Mouse (Mus musculus): Measurements from ENCODE around the gene Spata31d1a. TPM values are rescaled to one million over a fixed set of nuclear protein-coding genes. Genes with fewer than 3 reads are reported as not detected.
A peak's percentile ranks its signal among the peaks of the same experiment; 100 is the strongest.

Spata31d1a gene
- polyA plus RNA-seq, 1 experiment from 2014 or later = 0.41 TPM

DNA sequence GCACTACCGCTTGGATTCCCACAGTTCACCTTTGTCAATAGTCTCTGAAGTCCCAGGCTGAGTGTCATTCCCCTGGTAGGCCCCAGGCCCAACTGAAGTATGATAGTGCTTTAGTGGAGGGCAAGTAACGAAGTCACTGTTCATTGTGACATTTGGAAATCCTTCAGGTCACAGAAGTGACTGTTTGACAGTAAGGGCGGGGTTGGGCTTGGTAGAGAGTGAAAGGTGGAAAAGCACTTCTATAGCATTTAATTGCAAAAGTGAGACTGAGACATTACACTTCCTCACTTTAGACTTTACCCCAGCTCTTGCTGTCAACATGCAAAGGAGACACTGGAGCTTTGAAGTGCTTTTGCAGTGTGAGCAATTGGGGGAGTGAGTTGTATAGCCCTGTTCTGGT, 16.1 kb downstream of the Spata31d1a start, which contains the start of gene 4921517D22Rik:
Gene 4921517D22Rik, minus strand, starts transcription at position 101 of the 400 bp plus-strand sequence.
- no peaks in the 10 kb centered on the region for H3K4me1 ChIP-seq (ENCODE audit: insufficient read depth, low read depth, low read length)

GRCm38 (mm10) chr13:59691478-59691877, 18.7 kb downstream of the Spata31d1a start:
- WGBS = 66% methylated on average over 10 of the region's 10 CpGs
- TF ChIP-seq EP300 (IDR thresholded peaks at IDR 0.05) = no peak
- no peak for TF ChIP-seq CTCF (IDR thresholded peaks at IDR 0.05)
- H3K4me2 ChIP-seq (replicated peaks; ENCODE audit: low read depth, low read length) = no peak overlapping the region
- no peaks in the 10 kb centered on the region for H3K4me1 ChIP-seq (ENCODE audit: insufficient read depth, low read depth, low read length)
- no peak overlapping the region for H3K27ac ChIP-seq (ENCODE audit: low read length)
- H3K27me3 ChIP-seq (replicated peaks; ENCODE audit: insufficient read depth, low read length) = no peaks in the 10 kb centered on the region
- no peak overlapping the region for H3K9ac ChIP-seq (replicated peaks; ENCODE audit: low read depth)
- H3K36me3 ChIP-seq (ENCODE audit: insufficient read depth, low read length) = no peaks in the 10 kb centered on the region
- no peak for ATAC-seq
- no peaks in the 10 kb centered on the region for H3K9me3 ChIP-seq (ENCODE audit: low read length)
- no peak for DNase-seq (ENCODE audit: low spot score)
- H3K4me3 ChIP-seq (ENCODE audit: low read depth, low read length) = no peak overlapping the region

More for the DNA sequence above, 16.1 kb downstream of the Spata31d1a start, which contains the start of gene 4921517D22Rik:
- DNase-seq (ENCODE audit: low spot score) (no peak), ATAC-seq (no peak)
- no peak for TF ChIP-seq EP300 (IDR thresholded peaks at IDR 0.05)
- TF ChIP-seq CTCF (IDR thresholded peaks at IDR 0.05) = no peak
- Histone ChIP-seq H3K4me3 (ENCODE audit: low read depth, low read length) (no peak within 1 kb of the TSS), H3K36me3 (ENCODE audit: insufficient read depth, low read length) (no peaks in the 10 kb centered on the region), H3K27me3 (replicated peaks; ENCODE audit: insufficient read depth, low read length) (no peaks in the 10 kb centered on the region), H3K4me2 (replicated peaks; ENCODE audit: low read depth, low read length) (no peak within 1 kb of the TSS), H3K27ac (ENCODE audit: low read length) (no peak within 1 kb of the TSS), H3K9ac (replicated peaks; ENCODE audit: low read depth) (no peak within 1 kb of the TSS), H3K9me3 (ENCODE audit: low read length) (no peaks in the 10 kb centered on the region)
- WGBS = 75% methylated on average over 3 of the region's 3 CpGs

DNA sequence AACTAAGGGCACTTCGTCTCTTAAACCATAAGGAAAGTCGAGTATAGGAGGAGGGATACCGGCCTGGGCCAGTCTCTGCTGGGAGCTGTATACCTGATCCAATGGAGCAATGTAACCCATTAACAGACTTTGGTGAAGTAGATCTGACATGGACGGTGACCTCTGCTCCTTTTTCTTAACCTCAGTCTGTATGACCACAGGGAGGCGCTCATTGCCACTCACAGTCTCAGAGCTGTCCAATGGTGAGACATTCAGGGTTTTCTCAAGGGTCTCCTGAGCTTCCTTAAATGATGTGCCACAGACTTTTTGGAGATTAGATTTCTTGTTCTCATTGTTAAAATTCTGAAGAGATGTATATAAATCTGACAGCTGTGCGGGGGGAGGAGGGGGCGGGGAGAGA, 19.6 kb downstream of the Spata31d1a start:
- H3K27ac ChIP-seq (ENCODE audit: low read length) = no peak overlapping the region
- no peak overlapping the region for H3K4me3 ChIP-seq (ENCODE audit: low read depth, low read length)
- H3K4me2 ChIP-seq (replicated peaks; ENCODE audit: low read depth, low read length) = no peak overlapping the region
- no peaks in the 10 kb centered on the region for H3K4me1 ChIP-seq (ENCODE audit: insufficient read depth, low read depth, low read length)
- no peak for DNase-seq (ENCODE audit: low spot score)
- H3K9me3 ChIP-seq (ENCODE audit: low read length) = no peaks in the 10 kb centered on the region
- no peaks in the 10 kb centered on the region for H3K36me3 ChIP-seq (ENCODE audit: insufficient read depth, low read length)
- ATAC-seq = no peak
- peak; percentile 38 for TF ChIP-seq CTCF (IDR thresholded peaks at IDR 0.05)
- TF ChIP-seq EP300 (IDR thresholded peaks at IDR 0.05) = no peak
- WGBS = 77% methylated on average over 7 of the region's 7 CpGs
- no peaks in the 10 kb centered on the region for H3K27me3 ChIP-seq (replicated peaks; ENCODE audit: insufficient read depth, low read length)
- no peak overlapping the region for H3K9ac ChIP-seq (replicated peaks; ENCODE audit: low read depth)

GRCm38 (mm10) chr13:59689843-59690242, 20.3 kb downstream of the Spata31d1a start:
- H3K36me3 ChIP-seq (ENCODE audit: insufficient read depth, low read length) = no peaks in the 10 kb centered on the region
- H3K4me2 ChIP-seq (replicated peaks; ENCODE audit: low read depth, low read length) = no peak overlapping the region
- no peaks in the 10 kb centered on the region for H3K4me1 ChIP-seq (ENCODE audit: insufficient read depth, low read depth, low read length)
- H3K4me3 ChIP-seq (ENCODE audit: low read depth, low read length) = no peak overlapping the region
- 87% methylated on average over 3 of the region's 3 CpGs for WGBS
- no peak overlapping the region for H3K9ac ChIP-seq (replicated peaks; ENCODE audit: low read depth)
- ATAC-seq (no peak), DNase-seq (ENCODE audit: low spot score) (no peak)
- no peaks in the 10 kb centered on the region for H3K9me3 ChIP-seq (ENCODE audit: low read length)
- no peak for TF ChIP-seq CTCF (IDR thresholded peaks at IDR 0.05)
- no peak for TF ChIP-seq EP300 (IDR thresholded peaks at IDR 0.05)
- H3K27me3 ChIP-seq (replicated peaks; ENCODE audit: insufficient read depth, low read length) = no peaks in the 10 kb centered on the region
- no peak overlapping the region for H3K27ac ChIP-seq (ENCODE audit: low read length)

DNA sequence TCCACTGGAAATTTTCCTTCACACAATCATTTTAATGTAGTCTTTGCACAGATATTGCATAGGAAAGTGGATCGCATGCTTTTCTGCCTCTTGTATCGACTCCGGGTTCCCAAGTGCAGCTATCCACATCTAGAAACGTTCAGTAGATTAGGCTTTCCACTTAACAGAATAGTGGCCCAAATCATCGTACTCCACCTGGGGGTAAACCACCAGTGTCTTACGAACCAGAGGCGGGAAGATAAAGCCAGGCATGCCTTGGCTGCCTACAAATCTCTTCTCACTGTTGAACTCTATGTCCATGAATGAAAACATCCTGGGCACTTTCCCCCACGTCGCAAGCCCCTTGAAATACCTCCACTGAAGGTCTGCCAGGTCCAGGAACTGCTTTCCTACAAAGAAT, 20.8 kb downstream of the Spata31d1a start:
- DNase-seq (ENCODE audit: low spot score) (no peak), ATAC-seq (no peak)
- H3K27me3 ChIP-seq (replicated peaks; ENCODE audit: insufficient read depth, low read length) = no peaks in the 10 kb centered on the region
- H3K27ac ChIP-seq (ENCODE audit: low read length) = no peak overlapping the region
- 77% methylated on average over 9 of the region's 9 CpGs for WGBS
- TF ChIP-seq EP300 (IDR thresholded peaks at IDR 0.05) = no peak
- no peak for TF ChIP-seq CTCF (IDR thresholded peaks at IDR 0.05)
- H3K4me2 ChIP-seq (replicated peaks; ENCODE audit: low read depth, low read length) = no peak overlapping the region
- H3K4me1 ChIP-seq (ENCODE audit: insufficient read depth, low read depth, low read length) = no peaks in the 10 kb centered on the region
- H3K9ac ChIP-seq (replicated peaks; ENCODE audit: low read depth) = no peak overlapping the region
- no peaks in the 10 kb centered on the region for H3K36me3 ChIP-seq (ENCODE audit: insufficient read depth, low read length)
- no peak overlapping the region for H3K4me3 ChIP-seq (ENCODE audit: low read depth, low read length)
- no peaks in the 10 kb centered on the region for H3K9me3 ChIP-seq (ENCODE audit: low read length)

DNA sequence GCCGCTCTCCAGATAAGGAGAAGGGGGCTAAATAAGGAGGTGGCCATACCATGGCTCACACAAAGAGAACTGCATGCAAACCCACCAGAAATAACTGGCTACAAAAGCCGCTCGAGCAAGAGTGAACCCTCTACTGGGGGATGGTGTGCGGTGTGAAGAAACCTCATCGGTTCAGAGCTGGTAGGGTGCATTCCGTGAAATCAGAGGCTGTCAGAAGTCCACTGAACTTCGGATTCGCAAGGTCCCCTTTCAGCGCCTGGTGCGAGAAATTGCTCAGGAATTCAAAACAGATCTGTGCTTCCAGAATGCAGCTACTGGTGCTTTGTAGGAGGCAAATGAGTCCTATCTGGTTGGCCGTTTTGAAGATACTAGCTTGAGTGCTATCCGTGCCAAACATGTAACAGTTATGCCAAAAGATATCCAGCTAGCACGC, 21.8 kb downstream of the Spata31d1a start:
- ATAC-seq (no peak), DNase-seq (ENCODE audit: low spot score) (no peak)
- no peak overlapping the region for H3K4me3 ChIP-seq (ENCODE audit: low read depth, low read length)
- TF ChIP-seq CTCF (IDR thresholded peaks at IDR 0.05) = no peak
- TF ChIP-seq EP300 (IDR thresholded peaks at IDR 0.05) = no peak
- no peaks in the 10 kb centered on the region for H3K27me3 ChIP-seq (replicated peaks; ENCODE audit: insufficient read depth, low read length)
- no peak overlapping the region for H3K4me2 ChIP-seq (replicated peaks; ENCODE audit: low read depth, low read length)
- no peaks in the 10 kb centered on the region for H3K4me1 ChIP-seq (ENCODE audit: insufficient read depth, low read depth, low read length)
- H3K9me3 ChIP-seq (ENCODE audit: low read length) = no peaks in the 10 kb centered on the region
- H3K27ac ChIP-seq (ENCODE audit: low read length) = no peak overlapping the region
- H3K9ac ChIP-seq (replicated peaks; ENCODE audit: low read depth) = no peak overlapping the region
- 60% methylated on average over 13 of the region's 13 CpGs for WGBS
- H3K36me3 ChIP-seq (ENCODE audit: insufficient read depth, low read length) = no peaks in the 10 kb centered on the region

DNA sequence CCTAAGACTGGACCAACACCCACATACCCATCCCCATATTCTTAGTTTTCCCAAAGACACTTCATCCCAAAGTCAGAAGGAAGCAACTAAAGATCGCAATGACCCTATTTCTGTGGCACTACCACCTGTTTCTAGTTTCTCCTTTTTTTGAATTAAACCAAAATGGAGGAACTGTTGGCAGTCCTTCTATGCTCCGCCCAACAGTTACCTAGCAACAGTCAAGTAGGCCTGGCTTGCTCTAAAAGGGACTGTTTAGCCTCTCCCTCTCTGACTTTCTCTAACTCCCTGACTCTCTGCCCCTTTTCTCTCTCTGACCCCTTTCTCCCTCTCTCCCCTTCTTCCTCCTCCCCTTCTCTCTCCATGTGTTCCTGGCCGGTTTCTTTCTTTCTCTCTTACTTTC, 24.9 kb downstream of the Spata31d1a start:
- 70% methylated on average over 3 of the region's 3 CpGs for WGBS
- no peaks in the 10 kb centered on the region for H3K36me3 ChIP-seq (ENCODE audit: insufficient read depth, low read length)
- H3K27ac ChIP-seq (ENCODE audit: low read length) = no peak overlapping the region
- H3K9me3 ChIP-seq (ENCODE audit: low read length) = no peaks in the 10 kb centered on the region
- ATAC-seq (no peak), DNase-seq (ENCODE audit: low spot score) (no peak)
- no peak for TF ChIP-seq EP300 (IDR thresholded peaks at IDR 0.05)
- no peak for TF ChIP-seq CTCF (IDR thresholded peaks at IDR 0.05)
- no peak overlapping the region for H3K9ac ChIP-seq (replicated peaks; ENCODE audit: low read depth)
- no peak overlapping the region for H3K4me3 ChIP-seq (ENCODE audit: low read depth, low read length)
- H3K4me2 ChIP-seq (replicated peaks; ENCODE audit: low read depth, low read length) = no peak overlapping the region
- H3K4me1 ChIP-seq (ENCODE audit: insufficient read depth, low read depth, low read length) = no peaks in the 10 kb centered on the region
- H3K27me3 ChIP-seq (replicated peaks; ENCODE audit: insufficient read depth, low read length) = no peaks in the 10 kb centered on the region
